7 mouse cellular contexts compared by ENCODE assay signal in the genomic region with DNA sequence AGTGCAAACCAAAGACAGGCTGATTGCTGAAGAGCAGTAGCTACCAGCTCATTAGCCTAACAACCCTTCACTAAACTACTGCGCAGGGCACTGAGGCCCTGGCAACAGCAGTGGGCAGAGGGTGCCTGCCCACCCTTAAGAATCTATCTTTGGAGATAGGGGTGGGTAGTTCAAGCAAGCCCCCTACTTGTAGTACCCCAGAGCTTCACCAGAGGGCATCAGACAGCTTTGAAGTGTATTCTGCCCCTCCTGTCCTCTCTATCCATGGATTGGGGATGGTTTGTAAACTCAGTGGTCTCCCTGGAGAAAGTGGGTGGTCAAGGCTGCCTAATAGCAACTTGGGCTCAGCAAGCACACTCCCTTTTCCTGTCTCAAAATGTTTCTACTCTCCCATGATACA.
A peak's percentile ranks its signal among the peaks of the same experiment; 100 is the strongest.
DNase-seq lines count a peak whose midpoint lies in the region; TF ChIP-seq lines count a peak whose summit lies in the region.

No protein-coding gene starts in this region.

- in situ Hi-C loops in CH12.LX (cut with MboI; ENCODE audit: low pct_ligation_motif_present, low pct_unique_long_range_greater_than_20kb, low sequenced_read_pairs) = no loop called here

- dilution Hi-C loops in CH12.LX (cut with MboI; ENCODE audit: extremely low pct_ligation_motif_present, extremely low pct_unique_long_range_greater_than_20kb, low sequenced_read_pairs) = no loop called here

- peak; percentile 20 for TF ChIP-seq RAD21 in CH12.LX (IDR thresholded peaks at IDR 0.05; ENCODE audit: low read depth, low read length)

- DNase-seq in kidney, adult 9 months = peak; percentile 13
- no peak for DNase-seq in kidney, adult 11 months
- DNase-seq in CH12.LX (ENCODE audit: extremely low read depth) (no peak), R1 (ENCODE audit: low read depth, low spot score) (peak; percentile 75)
- peak; percentile 42 for DNase-seq in mesoderm, embryonic 11.5 days (ENCODE audit: low read depth, low spot score)
- no peak for DNase-seq in urinary bladder, postnatal 14 days (ENCODE audit: low spot score)
- no peak for DNase-seq in T-cell, adult 2 months (ENCODE audit: low spot score)

- H3K36me3 ChIP-seq in CH12.LX (replicated peaks in 1 of 2; ENCODE audit: control insufficient read depth in 1 of 2, insufficient read depth in 1 of 2, low read length in 1 of 2) = no peaks in the 10 kb centered on the region

- H3K4me3 ChIP-seq in CH12.LX (replicated peaks in 1 of 3; ENCODE audit: low read depth in 2 of 3, low read length in 2 of 3, poor library complexity in 1 of 3) = no peak overlapping the region

- no peak overlapping the region for H3K4me2 ChIP-seq in CH12.LX (ENCODE audit: insufficient read depth, low read depth, poor library complexity, severe bottlenecking)

- no peaks in the 10 kb centered on the region for H3K79me2 ChIP-seq in CH12.LX (replicated peaks; ENCODE audit: control insufficient read depth, extremely low read depth, insufficient read depth, poor library complexity, severe bottlenecking)

- TF ChIP-seq EP300 in CH12.LX (IDR thresholded peaks at IDR 0.05; ENCODE audit: low read length) = no peak

- no peak for TF ChIP-seq POLR2A in CH12.LX (IDR thresholded peaks at IDR 0.05; ENCODE audit: low read depth, low read length)

- peaks cover 36% of the 10 kb centered on the region for H3K9me3 ChIP-seq in CH12.LX (replicated peaks; ENCODE audit: low read length)

- no peaks in the 10 kb centered on the region for H3K27me3 ChIP-seq in CH12.LX (replicated peaks)

- TF ChIP-seq CTCF in CH12.LX (conservative IDR thresholded peaks at IDR 0.05 in 1 of 2, IDR thresholded peaks at IDR 0.05 in 1 of 2; ENCODE audit: low read depth in 2 of 2, low read length in 2 of 2) = peak in 1 of 2 experiments; percentile 51; a peak in 2 of 4 replicates

- H3K27ac ChIP-seq in CH12.LX (ENCODE audit: insufficient read depth, low read depth) = no peak overlapping the region

- peaks cover 0 to 3% of the 10 kb centered on the region in 2 experiments; a peak in 1 of 4 replicates for H3K4me1 ChIP-seq in CH12.LX (ENCODE audit: control insufficient read depth in 1 of 2, insufficient read depth in 2 of 2)

- no peak overlapping the region for H3K9ac ChIP-seq in CH12.LX (ENCODE audit: insufficient read depth, low read depth)

TF ChIP-seq in CH12.LX, 34 proteins besides CTCF, POLR2A, EP300 and RAD21:
- TF ChIP-seq ZC3H11A (IDR thresholded peaks at IDR 0.05; ENCODE audit: low read depth, low read length) (no peak), SMC3 (IDR thresholded peaks at IDR 0.05; ENCODE audit: low read depth, low read length) (peak; percentile 25)

Comparison
In these comparisons a context has a peak if more than half of its experiments do, and no peak if none do; other contexts are left out.
1. DNase-seq: peak in kidney, adult 9 months (single experiment), R1 (single experiment) and mesoderm, embryonic 11.5 days (single experiment); none in kidney, adult 11 months (single experiment), CH12.LX (single experiment), urinary bladder, postnatal 14 days (single experiment) and T-cell, adult 2 months (single experiment).